Comparison of ENCODE assay signal across 8 mouse cellular contexts in genomic region chr9:89704265-89705196, GRCm38 (mm10). TPM values are rescaled to one million over a fixed set of nuclear protein-coding genes. Genes with fewer than 3 reads are reported as not detected.
DNase-seq lines count a peak whose midpoint lies in the region; ATAC-seq and TF ChIP-seq lines count a peak whose summit lies in the region.

Tmed3 (minus strand) TSS chr9:89705068.

- H3K36me3 ChIP-seq in G1E (replicated peaks): peaks cover 38% of the 10 kb centered on the region
- H3K36me3 ChIP-seq in forebrain, embryonic 16.5 days (ENCODE audit: control insufficient read depth, insufficient read depth): peaks cover 6% of the 10 kb centered on the region
- 0 out of 2 replicates have a peak, but pooled peaks cover 8% of the 10 kb centered on the region for H3K36me3 ChIP-seq in lung, embryonic 14.5 days (ENCODE audit: insufficient read depth)
- no peaks in the 10 kb centered on the region for H3K36me3 ChIP-seq in thymus, adult 2 months (ENCODE audit: control insufficient read depth, insufficient read depth, low read length)

- H3K4me2 ChIP-seq in forebrain, embryonic 16.5 days (ENCODE audit: low read length): peak within 1 kb of the TSS; percentile 98
- peak within 1 kb of the TSS; percentile 86 for H3K4me2 ChIP-seq in lung, embryonic 14.5 days

- peak within 1 kb of the TSS; percentile 92 for H3K9ac ChIP-seq in forebrain, embryonic 16.5 days (replicated peaks; ENCODE audit: low read depth, low read length)
- H3K9ac ChIP-seq in lung, embryonic 14.5 days: peak within 1 kb of the TSS; percentile 83

- H3K27me3 ChIP-seq in G1E (ENCODE audit: insufficient read depth, low read length): peaks cover 3% of the 10 kb centered on the region; the same call in 1 of the 2 replicates
- H3K27me3 ChIP-seq in forebrain, embryonic 16.5 days (replicated peaks; ENCODE audit: control insufficient read depth, insufficient read depth, low read length): no peaks in the 10 kb centered on the region
- H3K27me3 ChIP-seq in lung, embryonic 14.5 days (ENCODE audit: insufficient read depth, low read length): no peaks in the 10 kb centered on the region
- H3K27me3 ChIP-seq in thymus, adult 2 months (ENCODE audit: control insufficient read depth, insufficient read depth, low read length): no peaks in the 10 kb centered on the region

- H3K27ac ChIP-seq in forebrain, embryonic 16.5 days (ENCODE audit: low read length): peak within 1 kb of the TSS; percentile 84
- peak within 1 kb of the TSS; percentile 93 for H3K27ac ChIP-seq in layer of hippocampus, adult 2 months
- H3K27ac ChIP-seq in lung, embryonic 14.5 days (ENCODE audit: low read depth): peak within 1 kb of the TSS; percentile 84
- H3K27ac ChIP-seq in olfactory bulb, adult 2 months (ENCODE audit: insufficient read depth, low read depth, low read length): 0 out of 2 replicates have a peak within 1 kb of the TSS, but pooled peaks have one; percentile 36
- peak within 1 kb of the TSS; percentile 67; the same call in 1 of the 2 replicates for H3K27ac ChIP-seq in thymus, adult 2 months (ENCODE audit: control insufficient read depth, insufficient read depth, low read length)

- intact Hi-C loops in heart, postnatal 36 days (cut with DNase I): loop anchor here (5.0 to 10.0 kb wide), 4 partner anchors 268 to 560 kb away; partner anchors contain the start of gene Morf4l1

- no peaks in the 10 kb centered on the region for H3K9me3 ChIP-seq in G1E (replicated peaks)
- no peaks in the 10 kb centered on the region for H3K9me3 ChIP-seq in forebrain, embryonic 16.5 days (ENCODE audit: control insufficient read depth, low read length)
- H3K9me3 ChIP-seq in lung, embryonic 14.5 days (ENCODE audit: low read depth, low read length): no peaks in the 10 kb centered on the region

- DNase-seq in G1E (ENCODE audit: low spot score): peak; percentile 93
- DNase-seq in cerebellum, adult 18-20 months: peak; percentile 90 to 93
- peak; percentile 89 to 90 for DNase-seq in heart, postnatal 36 days
- peak; percentile 94 to 95 for DNase-seq in layer of hippocampus, adult 2 months (ENCODE audit: low spot score in 2 of 2)
- peak; percentile 96 for DNase-seq in lung, embryonic 14.5 days
- DNase-seq in thymus, adult 2 months: peak; percentile 93

- peaks cover 26% of the 10 kb centered on the region for H3K4me1 ChIP-seq in G1E (ENCODE audit: insufficient read depth, low read depth, low read length)
- H3K4me1 ChIP-seq in forebrain, embryonic 16.5 days (replicated peaks; ENCODE audit: control insufficient read depth, insufficient read depth, low read length): peaks cover 11% of the 10 kb centered on the region
- no peaks in the 10 kb centered on the region for H3K4me1 ChIP-seq in lung, embryonic 14.5 days (ENCODE audit: insufficient read depth)
- H3K4me1 ChIP-seq in olfactory bulb, adult 2 months (ENCODE audit: control insufficient read depth, insufficient read depth, low read length): peaks cover 4% of the 10 kb centered on the region; the same call in 1 of the 2 replicates
- peaks cover 8% of the 10 kb centered on the region; the same call in 1 of the 2 replicates for H3K4me1 ChIP-seq in thymus, adult 2 months (replicated peaks; ENCODE audit: control insufficient read depth, insufficient read depth, low read length)

- WGBS in forebrain, embryonic 16.5 days: 2% methylated on average over 52 of the region's 52 CpGs
- WGBS in lung, embryonic 14.5 days: under 1% methylated on average over 52 of the region's 52 CpGs
- 2% methylated on average over 52 of the region's 52 CpGs for WGBS in olfactory bulb, adult 2 months
- WGBS in thymus, adult 2 months: 2% methylated on average over 52 of the region's 52 CpGs

- ATAC-seq in G1E (ENCODE audit: extremely low read depth, insufficient number of reproducible peaks, low FRiP score, poor library complexity, severe bottlenecking): peak; percentile 92
- ATAC-seq in forebrain, embryonic 16.5 days: peak; percentile 100
- ATAC-seq in lung, embryonic 14.5 days (ENCODE audit: insufficient read depth): peak; percentile 100

- peak; percentile 63; the same call in 1 of the 2 replicates for TF ChIP-seq POLR2A in olfactory bulb, adult 2 months (IDR thresholded peaks at IDR 0.05; ENCODE audit: insufficient read depth, low read depth, low read length)
- peak; percentile 69; the same call in 1 of the 2 replicates for TF ChIP-seq POLR2A in thymus, adult 2 months (IDR thresholded peaks at IDR 0.05; ENCODE audit: control insufficient read depth, extremely low read depth, insufficient read depth, low read length, poor library complexity)

- H3K4me3 ChIP-seq in G1E (ENCODE audit: low read depth, low read length): peak within 1 kb of the TSS; percentile 83
- H3K4me3 ChIP-seq in forebrain, embryonic 16.5 days (replicated peaks; ENCODE audit: low read length): peak within 1 kb of the TSS; percentile 84
- peak within 1 kb of the TSS; percentile 72 for H3K4me3 ChIP-seq in layer of hippocampus, adult 2 months
- peak within 1 kb of the TSS; percentile 60 for H3K4me3 ChIP-seq in lung, embryonic 14.5 days (ENCODE audit: low read depth, low read length)
- peak within 1 kb of the TSS; percentile 82 for H3K4me3 ChIP-seq in olfactory bulb, adult 2 months (ENCODE audit: insufficient read depth, low read depth, low read length)
- peak within 1 kb of the TSS; percentile 76 for H3K4me3 ChIP-seq in thymus, adult 2 months (ENCODE audit: control insufficient read depth, insufficient read depth, low read length)

- TF ChIP-seq CTCF in G1E (IDR thresholded peaks at IDR 0.05; ENCODE audit: low read depth, low read length): no peak
- peak; percentile 57 for TF ChIP-seq CTCF in layer of hippocampus, adult 2 months (conservative IDR thresholded peaks at IDR 0.05)
- TF ChIP-seq CTCF in lung, embryonic 14.5 days (IDR thresholded peaks at IDR 0.05; ENCODE audit: low read depth): peak; percentile 29
- 0 out of 2 replicates have a peak, but pooled peaks have one; percentile 6 for TF ChIP-seq CTCF in olfactory bulb, adult 2 months (IDR thresholded peaks at IDR 0.05; ENCODE audit: insufficient read depth, low read depth, low read length)
- 0 out of 2 replicates have a peak, but pooled peaks have one; percentile 30 for TF ChIP-seq CTCF in thymus, adult 2 months (IDR thresholded peaks at IDR 0.05; ENCODE audit: borderline replicate concordance, control insufficient read depth, extremely low read depth, insufficient read depth, low read length, poor library complexity)

RNA-seq across cellular contexts. Expression of gene Tmed3, which starts in this region (rescaled TPM):
- total RNA-seq in G1E (2014; fragmentation: Nextera tagmentation): 24.0 and 26.9 TPM in 2 replicates
- total RNA-seq in G1E (2017): 29.5 and 29.6 TPM in 2 replicates
- polyA plus RNA-seq in G1E (2012): 18.7 and 21.5 TPM in 2 replicates
- polyA plus RNA-seq in forebrain, embryonic 16.5 days (2015; fragmentation: Nextera tagmentation; extraction: Ambion mirVana): 49.6 and 51.4 TPM in 2 replicates
- total RNA-seq in heart, postnatal 36 days (2021): 10 to 100 TPM; 27.0 to 28.0 TPM
- 10 to 100 TPM; 24.8 to 26.4 TPM for total RNA-seq in layer of hippocampus, adult 2 months (2021)
- polyA plus RNA-seq in lung, embryonic 14.5 days (2014; fragmentation: Nextera tagmentation; extraction: Ambion mirVana): 90.9 and 91.9 TPM in 2 replicates
- not detected in 2 replicates for polyA plus RNA-seq in olfactory bulb, adult 2 months (2012; ENCODE audit: insufficient read depth, insufficient read length, low replicate concordance, missing spikeins)
- 39.1 and 44.1 TPM in 2 replicates for polyA plus RNA-seq in thymus, adult 2 months (2012; rRNA removed)

Comparison
In these comparisons a context has a peak if more than half of its experiments do, and no peak if none do; other contexts are left out.
1. Peak in every context shown above with its lines: DNase-seq, ATAC-seq, H3K4me3 ChIP-seq and H3K27ac ChIP-seq.
2. RNA of gene Tmed3 (polyA plus RNA-seq): 90.9 to 91.9 TPM in lung, embryonic 14.5 days, 49.6 to 51.4 TPM in forebrain, embryonic 16.5 days, 39.1 to 44.1 TPM in thymus, adult 2 months and 18.7 to 21.5 TPM in G1E; not detected in olfactory bulb, adult 2 months; every median in the first group is over 10 times any median in the second.
3. H3K27ac ChIP-seq: peak in every context shown above with its lines; median percentile 93 in layer of hippocampus, adult 2 months; 84 in forebrain, embryonic 16.5 days; 84 in lung, embryonic 14.5 days; 67 in thymus, adult 2 months; 36 in olfactory bulb, adult 2 months.